Mouse (Mus musculus): ENCODE measurements around the gene D2hgdh.

- TF ChIP-seq CTCF (IDR thresholded peaks at IDR 0.05; ENCODE audit: low read depth, low read length) (no peak), GATA1 (IDR thresholded peaks at IDR 0.05; ENCODE audit: borderline replicate concordance, low read length) (no peak)
These were observed 11.3 kb downstream of the D2hgdh start for GRCm38 (mm10) chr1:93835876-93836531.

Measured in G1E (cell line).